Mouse (Mus musculus) cortical plate, adult 2 months (tissue): ENCODE measurements at regions not wholly inside any gene's neighbourhood (a gene's known extent, or its start where the extent isn't known, plus 50 kb on each side); places are given as distances from the start of the nearest gene placed in this dataset.

ENCODE experiments used
- CTCF ChIP-seq: fragments of 200-500 bp; IDR thresholded peaks from 2 replicates; pipeline ENCODE4 v1.5.1; 2011; ENCODE audit warnings: mild to moderate bottlenecking, control low read depth, low read length; ENCODE audit not compliant: insufficient read depth; ENCODE audit errors: extremely low read depth
- POLR2A ChIP-seq: fragments of 200-500 bp; IDR thresholded peaks from 2 replicates; pipeline ENCODE4 v1.6.1; 2011; ENCODE audit warnings: mild to moderate bottlenecking, low read length, control low read depth; ENCODE audit not compliant: insufficient read depth; ENCODE audit errors: extremely low read depth

GRCm38 (mm10) chr5:118345226-118345625, 100.2 kb downstream of the 2410131K14Rik start:
- TF ChIP-seq CTCF (no peak), POLR2A (no peak)
